Mouse (Mus musculus): ENCODE measurements around the gene Cenpv.
"Not testable (repeated sequence)": the region's sequence is repeated elsewhere in the genome, so short reads cannot be mapped to it uniquely, and the experiment has no call there.

The Cenpv gene

DNA sequence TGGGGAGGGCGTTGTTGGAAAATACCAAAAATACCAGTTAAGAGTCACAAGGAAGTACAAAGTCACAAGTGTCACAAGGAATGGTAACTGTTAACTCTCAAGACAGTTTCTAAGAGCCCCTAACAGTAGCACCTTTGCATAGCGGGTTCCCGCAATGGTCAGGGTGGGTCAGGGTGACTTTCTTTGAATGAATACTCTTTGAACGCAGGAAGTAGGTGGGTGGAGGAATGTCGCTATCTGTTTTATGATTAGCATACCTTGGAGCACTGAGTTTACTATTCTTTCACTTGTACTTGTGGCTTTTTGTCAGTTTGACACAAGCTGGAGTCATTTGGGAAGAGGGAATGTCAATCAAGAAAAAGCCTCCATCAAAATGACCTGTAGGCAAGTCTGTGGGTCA lies 30.2 kb downstream of the Cenpv start:
- DNase-seq (ENCODE audit: low spot score in 2 of 2), result not testable (repeated sequence)

DNA sequence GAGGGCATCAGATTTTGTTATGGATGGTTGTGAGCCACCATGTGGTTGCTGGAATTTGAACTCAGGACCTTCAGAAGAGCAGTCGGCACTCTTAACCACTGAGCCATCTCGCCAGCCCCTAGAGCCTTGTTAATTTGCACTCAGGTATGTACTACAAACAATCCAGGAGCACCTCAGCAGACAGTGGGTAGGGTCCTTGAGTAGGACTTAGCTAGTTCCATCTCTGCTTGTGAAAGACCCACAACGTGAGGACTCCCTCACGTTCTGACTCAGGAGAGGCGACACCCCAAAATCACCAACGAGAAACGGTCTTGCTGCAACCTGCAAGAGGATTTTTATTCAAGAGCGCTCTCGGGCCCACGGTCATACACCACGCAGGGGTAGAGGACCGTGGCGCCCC lies 30.7 kb downstream of the Cenpv start:
- DNase-seq (ENCODE audit: low spot score in 2 of 2), result not testable (repeated sequence)

DNA sequence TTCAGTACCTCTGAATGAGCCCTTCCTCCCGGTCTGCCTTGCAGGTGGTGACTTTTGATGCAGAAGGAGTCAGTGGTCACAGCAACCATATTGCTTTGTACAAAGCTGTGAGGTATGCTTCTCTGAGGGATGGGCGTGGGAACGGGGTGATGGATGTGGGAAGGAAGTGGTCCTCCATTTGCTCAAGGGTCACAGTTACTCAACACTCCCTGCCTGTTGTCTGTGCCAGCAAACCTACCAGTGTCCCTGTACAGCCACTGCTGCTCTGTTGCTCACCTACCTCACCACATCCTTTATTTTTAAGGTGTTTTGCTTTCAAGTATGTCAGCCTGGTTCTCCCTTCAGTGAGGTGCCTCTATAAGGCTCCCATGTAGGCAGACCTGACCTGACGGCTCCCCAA lies 31.4 kb downstream of the Cenpv start:
- no peak for DNase-seq (ENCODE audit: low spot score in 2 of 2)

DNA sequence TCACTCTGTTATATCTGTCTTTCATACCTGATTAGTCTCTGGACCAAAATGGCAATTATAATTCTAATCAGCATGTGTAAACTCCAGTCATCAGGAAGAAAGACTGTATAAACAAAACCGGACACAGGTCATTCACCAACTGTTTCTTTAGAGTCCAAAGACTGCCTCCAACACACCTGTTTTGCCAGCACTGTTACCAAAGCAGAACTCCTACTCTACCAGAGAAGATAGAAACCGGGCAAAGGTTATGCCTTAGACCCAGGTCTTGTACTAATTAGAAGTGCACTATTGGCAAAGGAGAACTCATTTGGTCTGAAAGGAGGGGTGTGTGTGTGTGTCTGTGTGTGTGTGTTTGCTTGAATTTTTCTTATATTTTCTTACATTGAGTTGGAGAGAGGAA lies 38.5 kb downstream of the Cenpv start:
- no peak for DNase-seq (ENCODE audit: low spot score in 2 of 2)

DNA sequence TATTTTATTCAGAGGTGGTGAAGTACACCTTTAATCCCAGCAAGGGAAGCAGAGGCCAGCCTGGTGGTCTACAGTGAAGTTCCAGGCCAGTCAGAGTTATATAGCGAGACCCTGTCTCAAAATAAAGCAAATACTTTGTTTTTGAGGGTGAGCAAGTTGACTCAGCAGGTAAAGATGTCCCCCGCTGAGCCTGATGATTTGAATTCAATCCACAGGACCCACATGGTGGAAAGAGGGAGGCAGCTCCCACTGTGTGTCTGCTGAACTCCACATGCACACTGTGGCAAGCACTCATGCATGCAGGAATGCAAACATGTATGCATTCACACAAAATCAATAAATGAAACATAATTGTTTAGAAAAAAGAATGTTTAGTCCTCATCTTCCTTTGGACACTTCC lies 40.3 kb downstream of the Cenpv start:
- DNase-seq (ENCODE audit: low spot score in 2 of 2), result no peak

DNA sequence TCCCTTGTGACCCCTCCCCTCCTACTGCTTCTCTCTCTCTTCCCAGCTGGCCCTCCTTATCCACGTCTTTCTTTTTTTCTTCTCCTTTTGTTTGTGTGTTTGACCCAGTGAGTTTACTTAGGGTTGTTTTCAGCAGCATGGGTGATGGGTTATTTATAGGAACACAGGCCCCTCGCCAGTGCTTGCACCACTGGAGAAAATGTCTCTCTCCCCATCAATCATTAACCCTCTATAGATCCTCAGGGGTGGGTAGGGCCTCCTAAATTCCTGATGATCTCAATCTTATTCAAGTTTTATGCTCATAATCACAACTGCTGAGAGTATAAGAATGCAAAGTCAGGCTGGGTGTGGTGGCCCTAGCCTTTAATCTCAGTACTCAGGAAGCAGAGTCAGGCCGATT lies 41.9 kb downstream of the Cenpv start:
- no peak for DNase-seq (ENCODE audit: low spot score in 2 of 2)

DNA sequence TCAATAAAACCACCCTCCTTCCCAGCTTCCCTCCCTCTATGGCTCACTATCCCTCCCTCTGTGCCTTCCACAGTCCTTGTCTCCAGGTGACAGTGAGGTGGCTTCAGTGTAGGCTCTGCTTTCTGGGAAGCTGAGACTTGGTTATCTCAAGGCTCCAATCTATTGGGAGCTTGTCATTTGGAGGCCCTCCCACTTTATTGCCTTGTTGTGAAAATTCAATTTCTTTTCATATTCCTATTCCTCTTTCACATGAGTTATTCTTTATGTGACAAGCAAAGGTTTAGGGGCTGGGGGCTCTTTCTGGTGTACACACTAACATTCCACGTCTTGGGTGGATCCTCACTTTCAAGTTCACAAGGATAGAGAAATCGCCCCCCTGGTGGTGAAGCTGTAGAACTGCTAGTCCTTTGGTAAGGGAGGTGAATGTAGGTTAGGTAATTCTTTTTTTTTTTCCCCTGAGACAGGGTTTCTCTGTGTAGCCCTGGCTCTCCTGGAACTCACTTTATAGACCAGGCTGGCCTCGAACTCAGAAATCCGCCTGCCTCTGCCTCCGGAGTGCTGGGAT lies 42.8 kb downstream of the Cenpv start:
- no peak for DNase-seq (ENCODE audit: low spot score in 2 of 2)

DNA sequence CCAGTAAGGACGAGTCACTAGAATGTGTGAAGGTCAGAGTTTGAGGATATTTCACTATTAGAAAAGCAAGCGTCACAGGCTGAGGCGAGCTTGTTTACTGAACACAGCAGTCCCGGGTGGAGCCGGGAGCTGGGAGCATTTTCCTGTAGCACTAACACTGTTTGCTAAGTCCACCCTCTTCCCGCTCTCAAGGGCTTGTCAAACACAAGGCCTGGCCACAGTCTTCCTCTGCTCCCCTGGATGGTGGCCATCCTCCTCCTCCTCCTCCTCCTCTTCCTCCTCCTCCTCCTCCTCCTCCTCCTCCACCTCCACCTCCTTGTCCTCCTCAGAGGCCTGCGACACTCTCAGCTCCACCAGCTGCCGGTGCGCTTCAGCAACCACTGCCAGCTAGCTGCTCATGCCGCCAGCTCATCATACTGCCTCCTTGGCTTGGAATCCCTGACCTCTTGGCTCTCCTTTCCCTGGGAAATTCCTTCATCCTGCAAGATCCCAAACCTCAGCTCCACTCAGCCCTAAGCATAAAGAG lies 43.7 kb downstream of the Cenpv start:
- peak in 1 of 2 experiments; percentile 36 for DNase-seq (ENCODE audit: low spot score in 2 of 2)

DNA sequence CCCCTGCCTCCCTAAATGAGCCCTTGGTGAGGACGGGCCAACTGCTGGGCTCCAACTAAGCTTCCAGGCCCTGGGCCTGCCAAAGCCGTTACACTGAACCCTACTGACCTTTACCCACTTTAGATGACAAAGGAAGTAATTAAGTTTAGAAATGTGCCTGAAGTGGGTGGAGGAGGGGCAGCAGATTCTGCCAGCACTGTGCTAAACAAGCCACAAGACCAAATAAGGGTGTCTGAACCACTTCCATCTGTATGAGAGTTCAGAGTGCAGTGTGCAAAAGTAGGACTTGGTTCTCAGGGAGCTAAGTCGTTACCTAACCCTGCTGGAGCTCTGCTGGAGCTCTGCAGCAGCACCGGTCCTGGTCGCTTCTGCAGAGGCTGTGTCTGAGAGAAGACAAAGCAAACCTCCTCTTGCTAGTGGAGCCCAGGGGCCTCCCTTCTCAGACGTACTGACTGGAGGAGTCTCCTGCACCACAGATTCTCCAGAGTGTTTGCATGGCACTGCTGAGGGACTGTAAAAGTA lies 44.2 kb downstream of the Cenpv start:
- DNase-seq (ENCODE audit: low spot score in 2 of 2), result peak; percentile 43 to 55

DNA sequence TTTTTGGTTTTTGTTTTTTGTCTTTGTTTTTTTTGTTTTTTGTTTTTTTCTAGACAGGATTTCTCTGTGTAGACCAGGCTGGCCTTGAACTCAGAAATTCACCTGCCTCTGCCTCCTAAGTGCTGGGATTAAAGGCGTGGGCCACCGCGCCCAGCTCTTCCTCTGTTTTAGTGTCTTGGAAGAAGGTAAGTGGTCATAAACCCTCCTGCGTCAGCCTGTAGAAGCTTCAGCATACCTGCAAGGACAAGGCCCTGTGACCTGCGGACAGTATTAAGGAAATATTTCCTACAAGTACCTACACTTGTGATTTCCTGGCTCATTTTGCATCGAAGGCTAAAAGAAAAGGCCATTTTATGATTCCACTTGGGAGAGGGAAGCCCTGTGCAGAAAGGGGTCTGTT lies 45.4 kb downstream of the Cenpv start:
- DNase-seq (ENCODE audit: low spot score in 2 of 2), result no peak

DNA sequence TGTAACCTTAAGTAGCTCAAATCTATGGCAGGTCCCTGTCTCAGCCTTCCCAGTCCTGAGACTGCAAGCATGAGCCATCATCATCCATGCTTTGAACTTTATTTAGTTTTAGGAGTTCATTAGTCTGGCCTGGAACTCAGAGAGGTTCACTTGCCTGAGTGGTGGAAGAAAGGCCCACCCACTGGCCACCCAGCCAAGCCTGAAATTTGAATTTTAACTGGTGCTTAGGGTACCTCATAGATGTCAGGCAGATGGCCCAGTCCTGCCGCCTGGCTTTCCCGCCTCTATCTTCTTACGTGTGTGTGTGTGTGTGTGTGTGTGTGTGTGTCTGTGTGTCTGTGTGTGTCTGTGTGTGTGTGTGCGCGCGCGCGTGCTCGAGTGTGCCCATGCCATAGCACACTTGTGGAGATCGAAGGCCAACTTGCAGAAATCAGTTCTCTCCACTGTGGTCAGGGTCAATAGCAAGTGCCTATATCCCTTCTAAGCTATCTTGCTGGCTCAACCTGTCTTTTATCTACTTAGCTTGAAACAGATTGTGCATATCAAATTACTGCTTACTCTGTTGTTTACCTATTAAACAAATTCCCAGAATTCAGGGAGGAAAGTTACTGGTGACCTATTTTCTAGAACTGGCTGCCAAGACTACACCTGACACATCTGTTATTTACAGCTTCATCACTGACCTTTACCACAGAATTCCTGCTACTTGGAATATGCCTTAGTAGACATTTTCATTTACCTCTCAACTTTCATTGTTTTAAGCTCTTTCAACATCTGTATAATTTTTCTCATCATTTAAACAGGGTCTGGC lies 51.3 kb downstream of the Cenpv start:
- no peak for DNase-seq (ENCODE audit: low spot score in 2 of 2)

DNA sequence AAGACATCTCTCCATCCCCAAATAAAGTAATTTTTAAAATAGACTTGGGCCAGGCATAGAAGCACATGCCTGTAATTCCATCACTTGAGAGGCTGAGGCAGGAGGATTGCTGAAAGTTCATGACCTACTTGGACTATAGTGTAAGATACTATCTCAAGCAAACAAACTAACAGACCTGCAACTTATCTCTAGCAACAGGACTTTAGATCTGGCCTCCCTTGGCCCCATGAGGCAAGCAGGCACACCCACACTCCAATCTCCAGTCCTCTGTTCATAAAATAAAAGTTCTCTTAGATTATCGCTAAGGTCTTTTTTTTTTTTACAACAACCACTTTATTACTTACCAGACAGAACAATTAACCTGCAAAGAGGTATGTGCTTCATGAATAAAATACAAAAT lies 52.1 kb downstream of the Cenpv start:
- no peak for DNase-seq (ENCODE audit: low spot score in 2 of 2)

DNA sequence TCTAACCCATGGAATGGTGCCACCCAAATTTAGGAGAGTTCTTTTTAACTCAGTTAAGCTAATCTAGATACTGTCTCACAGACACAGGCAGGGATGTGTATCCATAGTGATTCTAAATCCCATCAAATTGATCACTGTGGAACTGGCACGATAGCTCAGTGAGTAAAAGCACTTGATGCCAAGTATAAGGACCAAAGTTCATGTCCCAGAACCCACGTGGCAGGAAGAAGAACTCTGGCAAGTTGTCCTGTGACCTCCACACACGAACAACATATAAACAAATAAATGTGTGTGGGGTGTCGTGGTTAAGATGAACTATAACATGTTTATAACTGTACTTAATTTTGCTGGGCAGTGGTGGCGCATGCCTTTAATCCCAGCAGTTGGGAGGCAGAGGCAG lies 59.5 kb downstream of the Cenpv start:
- DNase-seq (ENCODE audit: low spot score in 2 of 2), result no peak

DNA sequence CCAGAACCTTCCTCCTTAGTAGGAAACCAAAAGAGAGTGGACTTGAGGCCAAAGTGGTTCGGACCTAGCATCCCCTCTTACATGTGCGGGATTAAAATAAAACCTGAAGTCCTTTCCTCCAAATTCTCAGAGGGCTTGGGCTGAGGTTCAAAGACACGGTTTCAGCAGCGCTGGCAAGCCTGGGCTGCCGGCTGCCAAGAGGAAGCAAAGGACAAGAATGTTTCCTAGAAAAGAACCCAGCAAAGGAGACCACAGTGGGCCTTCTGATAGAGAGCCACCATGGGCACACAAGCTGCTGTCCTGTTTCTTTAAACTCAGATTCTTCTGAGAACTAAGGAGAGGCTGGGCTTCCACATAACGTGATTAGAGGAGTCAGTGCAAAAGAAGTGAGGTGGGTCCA lies 60.1 kb downstream of the Cenpv start:
- DNase-seq (ENCODE audit: low spot score in 2 of 2), result peak; percentile 33 to 39

DNA sequence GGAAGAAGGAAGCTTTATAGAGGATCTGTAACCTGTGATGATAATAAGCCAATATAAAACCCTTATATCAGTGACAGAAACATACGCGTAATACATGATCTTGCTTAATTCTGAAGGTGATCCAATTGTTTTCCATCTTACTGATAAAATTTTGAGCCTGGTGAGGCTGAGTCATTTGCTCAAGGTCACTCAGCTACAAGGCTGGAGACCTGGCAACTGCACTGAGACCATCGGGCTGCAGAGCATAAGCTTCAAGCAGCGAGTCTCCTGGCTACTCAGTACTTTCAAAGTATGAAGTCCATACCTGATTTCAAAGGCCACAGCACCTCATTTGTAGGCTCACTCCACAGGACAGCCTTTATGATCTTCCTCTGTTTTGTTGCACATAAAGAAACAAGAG lies 62.9 kb downstream of the Cenpv start:
- DNase-seq (ENCODE audit: low spot score in 2 of 2), result no peak

All from right cerebral cortex, postnatal 10 days (tissue).